Mouse (Mus musculus) natural killer cell, adult 2 months (primary cell): ENCODE data around the gene Uba3.
A peak's percentile ranks its signal among the peaks of the same experiment; 100 is the strongest.

ENCODE experiments used
- DNase-seq, 2 experiments: peaks; one replicate each; pipeline ENCODE4 v3.0.0; 2022; ENCODE audit warnings: low spot score in 2 of 2

Gene Uba3

DNA sequence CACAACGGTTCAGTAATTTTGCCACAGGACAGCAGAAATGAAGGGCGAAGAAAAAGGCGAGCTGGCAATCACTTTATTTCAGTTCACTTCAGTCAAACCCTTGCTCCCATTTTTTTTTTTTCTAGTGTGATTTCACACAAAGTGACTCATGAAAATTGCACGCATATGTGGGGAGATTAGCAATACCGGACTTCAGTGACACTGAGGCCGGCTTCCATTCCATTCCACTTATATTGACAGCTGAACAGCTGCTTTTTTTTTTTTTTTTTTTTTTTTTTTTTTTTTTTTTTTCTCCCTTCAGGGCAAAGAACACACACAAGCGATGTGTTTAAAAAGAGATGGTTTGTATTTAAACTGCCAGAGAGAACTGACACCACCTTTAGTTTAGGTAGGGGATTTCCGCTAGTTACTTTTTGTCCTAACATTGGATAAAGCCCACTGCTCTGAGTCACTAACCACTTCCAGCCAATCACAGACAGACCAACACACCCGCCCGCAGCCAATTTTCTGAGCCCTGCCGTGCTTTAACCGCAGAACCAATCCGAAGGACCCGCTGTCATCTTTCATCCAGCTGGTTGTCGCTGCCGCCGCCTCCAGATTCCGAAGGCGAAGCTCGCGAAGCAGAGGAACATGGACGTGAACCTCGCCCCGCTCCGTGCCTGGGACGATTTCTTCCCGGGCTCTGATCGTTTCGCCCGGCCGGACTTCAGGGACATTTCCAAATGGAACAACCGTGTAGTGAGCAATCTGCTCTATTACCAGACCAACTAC lies 4.9 kb upstream of the Uba3 start, which contains the start of gene Arl6ip5:
Gene Arl6ip5 (plus strand): TSS at position 499 of the 771 bp plus-strand sequence.
- DNase-seq: peak; percentile 94

DNA sequence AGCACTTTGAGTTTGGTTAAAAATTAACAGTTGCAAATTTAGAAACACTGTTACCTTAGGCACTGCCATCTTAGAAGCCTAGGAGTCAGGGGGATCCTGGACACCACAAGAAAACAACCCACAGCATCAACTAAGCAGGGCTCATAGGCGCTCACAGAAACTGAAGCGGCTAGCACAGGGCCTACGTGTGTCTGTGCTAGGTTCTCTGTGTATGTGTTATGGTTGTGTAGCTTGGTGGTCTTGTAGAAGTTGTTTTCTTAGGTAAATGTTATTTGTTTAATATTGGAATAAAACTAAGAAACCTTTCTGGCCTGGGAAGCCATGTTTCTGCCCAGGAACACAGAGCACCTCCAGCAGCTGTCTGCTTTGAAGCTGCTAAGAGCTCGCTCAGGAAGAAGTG lies 4.3 kb upstream of the Uba3 start:
- no peak for DNase-seq

DNA sequence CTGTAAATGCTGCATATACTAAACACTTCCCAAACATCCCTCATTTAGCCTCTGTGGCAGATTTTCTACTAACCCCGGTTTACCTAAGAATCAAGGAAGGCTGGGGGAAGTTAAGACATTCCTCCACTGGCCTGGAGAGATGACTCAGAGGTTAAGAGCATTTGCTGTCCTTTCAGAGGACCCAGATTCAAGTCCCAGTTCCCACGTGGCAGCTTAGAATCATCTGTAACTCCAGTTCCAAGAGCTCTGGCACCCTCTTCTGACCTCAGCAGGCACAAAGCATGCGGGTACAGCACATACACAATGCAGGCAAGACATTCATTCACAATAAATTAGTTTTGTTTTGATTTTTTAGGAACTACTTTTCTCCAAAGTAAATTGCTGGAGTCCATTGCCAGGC lies 3.8 kb upstream of the Uba3 start:
- DNase-seq: no peak

DNA sequence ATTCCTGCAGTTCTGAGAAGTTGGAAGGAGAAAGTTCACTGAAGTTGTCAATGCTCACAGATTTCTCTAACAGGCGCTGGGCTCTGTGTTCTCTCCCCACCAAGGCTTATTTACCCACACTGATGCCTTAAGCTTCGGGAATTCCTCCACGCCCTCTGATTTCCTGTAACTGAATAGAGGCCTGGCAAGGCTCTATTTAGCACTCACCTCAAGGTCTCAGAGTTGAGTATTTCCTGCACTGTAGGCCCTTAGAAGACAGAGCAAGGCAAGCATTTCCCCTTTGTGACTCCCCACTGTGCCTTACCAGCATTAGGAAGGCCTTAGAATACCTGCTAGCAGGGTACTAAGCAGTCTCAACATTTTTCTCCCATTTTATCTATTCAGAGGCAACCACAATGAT lies 3.0 kb upstream of the Uba3 start:
- no peak for DNase-seq

DNA sequence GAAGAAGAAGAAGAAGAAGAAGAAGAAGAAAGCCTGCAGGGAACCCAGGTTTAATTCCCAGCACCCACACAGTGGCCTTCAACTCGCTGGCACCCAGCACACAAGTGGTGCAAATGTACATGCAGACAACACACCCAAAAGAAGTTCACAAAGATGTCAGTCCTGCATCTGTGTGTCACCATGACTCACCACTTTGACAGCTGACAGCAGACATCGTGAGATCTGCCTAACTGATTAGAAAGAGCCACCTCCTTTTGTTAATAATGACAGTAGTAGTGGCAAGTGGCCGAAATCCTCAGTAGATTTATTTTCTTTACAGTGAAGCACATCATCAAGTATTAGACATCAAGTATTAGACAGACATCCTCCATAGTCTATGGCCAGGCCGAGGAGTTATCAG lies 1.6 kb upstream of the Uba3 start:
- no peak for DNase-seq

DNA sequence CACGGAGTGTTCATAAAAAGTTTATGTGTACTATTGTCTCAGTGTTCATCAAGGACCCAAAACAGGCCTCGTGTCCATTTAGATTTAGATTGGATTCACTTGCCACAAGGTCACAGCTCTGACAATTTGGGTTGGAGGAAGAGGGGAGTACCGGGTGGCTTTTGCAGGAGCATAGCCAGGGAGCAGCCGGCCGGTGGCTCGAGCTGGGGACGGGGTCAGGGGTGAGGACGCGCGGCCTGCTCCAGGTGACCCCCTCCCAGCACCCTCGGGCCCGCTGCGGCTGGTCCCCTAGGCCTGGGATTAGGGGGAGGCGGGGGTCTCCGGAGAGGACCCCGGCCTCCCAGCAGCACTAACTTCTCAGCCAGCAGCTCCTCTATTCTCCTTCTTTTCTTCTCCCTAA lies 495 bp downstream of the Uba3 start:
- DNase-seq: no peak

DNA sequence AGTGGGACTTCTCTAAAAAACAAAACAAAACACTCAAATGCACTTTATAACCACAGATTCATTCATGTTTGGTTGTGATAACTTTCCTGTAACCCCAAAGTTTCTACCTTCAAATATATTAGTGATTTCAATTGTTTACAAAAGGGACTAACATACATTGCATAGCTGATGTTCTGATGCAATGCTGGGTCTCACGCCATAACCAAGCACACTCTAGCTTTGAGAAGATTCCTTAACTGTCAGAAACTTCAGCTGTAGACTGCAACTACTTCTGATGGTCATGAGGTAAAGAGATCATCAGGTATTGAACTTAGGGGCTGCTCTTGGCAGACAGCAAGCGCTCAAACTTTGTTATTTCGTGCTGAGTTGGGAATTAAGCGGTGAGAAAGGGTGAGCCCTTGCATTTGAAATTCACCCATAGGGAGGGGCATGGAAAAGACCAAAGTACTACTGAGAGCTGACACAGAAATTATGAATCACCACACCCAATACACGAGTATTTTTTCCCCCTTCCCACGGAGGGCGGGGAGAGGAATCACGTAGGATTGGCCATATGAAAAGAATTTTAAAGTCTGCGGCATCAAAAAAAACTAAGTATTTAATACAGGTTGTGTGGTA lies 1.1 kb downstream of the Uba3 start:
- no peak for DNase-seq

DNA sequence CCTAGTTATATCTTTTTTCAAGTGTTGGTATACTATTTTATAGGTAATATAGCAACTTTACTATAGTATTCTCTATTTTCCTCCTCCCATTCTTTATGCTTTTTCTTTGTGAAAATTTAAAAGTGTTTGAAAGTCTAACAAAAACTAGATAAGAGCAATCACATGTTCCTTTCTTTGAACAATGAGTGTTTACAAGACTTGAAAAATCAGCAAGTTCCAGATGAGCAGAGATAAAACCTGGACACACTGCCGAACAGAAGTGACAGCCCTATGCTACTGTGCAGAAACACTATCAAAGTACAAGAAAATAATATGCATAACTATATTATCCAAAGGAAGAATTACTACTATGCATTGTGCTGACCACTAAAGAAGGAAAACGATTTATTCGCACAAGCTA lies 3.0 kb downstream of the Uba3 start:
- no peak for DNase-seq

DNA sequence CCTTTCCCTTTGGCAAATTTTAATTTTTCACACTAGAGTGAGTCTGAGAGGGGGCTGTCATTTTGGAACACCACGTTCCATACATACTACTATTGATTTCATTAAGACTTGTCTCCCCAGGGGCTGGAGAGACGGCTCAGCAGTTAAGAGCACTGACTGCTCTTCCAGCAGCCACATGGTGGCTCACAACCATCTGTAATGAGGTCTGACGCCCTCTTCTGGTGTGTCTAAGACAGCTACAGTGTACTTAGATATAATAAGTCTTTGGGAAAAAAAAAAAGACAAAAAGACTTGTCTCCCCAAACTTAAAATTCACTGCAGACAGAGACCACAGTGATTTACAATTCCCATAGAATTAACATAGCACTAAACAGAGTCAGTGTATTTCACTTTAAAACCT lies 5.0 kb downstream of the Uba3 start:
- DNase-seq: no peak

DNA sequence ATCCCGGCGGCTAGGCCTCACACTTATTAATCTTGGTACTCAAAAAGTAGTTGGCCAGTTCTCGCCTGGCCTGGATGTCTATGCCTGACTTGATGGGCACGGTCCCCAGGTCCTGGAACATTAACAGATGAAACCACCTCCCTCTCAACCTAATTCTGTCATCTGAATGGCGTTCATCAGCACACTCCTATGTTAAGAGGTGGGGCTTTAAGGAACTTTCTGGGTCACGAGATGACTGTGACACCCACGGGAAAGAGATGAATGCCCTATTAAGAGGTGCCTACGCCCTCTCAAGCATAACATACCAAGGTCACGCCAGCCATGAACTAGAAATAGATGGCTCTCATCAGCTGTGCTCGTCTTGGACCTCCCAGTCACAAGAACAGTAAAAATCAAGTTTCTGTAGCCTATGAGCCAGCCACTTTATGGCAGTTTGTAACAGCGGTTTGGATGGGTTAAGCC lies 26.0 kb downstream of the Uba3 start:
- DNase-seq: peak in 1 of 2 experiments; percentile 65

DNA sequence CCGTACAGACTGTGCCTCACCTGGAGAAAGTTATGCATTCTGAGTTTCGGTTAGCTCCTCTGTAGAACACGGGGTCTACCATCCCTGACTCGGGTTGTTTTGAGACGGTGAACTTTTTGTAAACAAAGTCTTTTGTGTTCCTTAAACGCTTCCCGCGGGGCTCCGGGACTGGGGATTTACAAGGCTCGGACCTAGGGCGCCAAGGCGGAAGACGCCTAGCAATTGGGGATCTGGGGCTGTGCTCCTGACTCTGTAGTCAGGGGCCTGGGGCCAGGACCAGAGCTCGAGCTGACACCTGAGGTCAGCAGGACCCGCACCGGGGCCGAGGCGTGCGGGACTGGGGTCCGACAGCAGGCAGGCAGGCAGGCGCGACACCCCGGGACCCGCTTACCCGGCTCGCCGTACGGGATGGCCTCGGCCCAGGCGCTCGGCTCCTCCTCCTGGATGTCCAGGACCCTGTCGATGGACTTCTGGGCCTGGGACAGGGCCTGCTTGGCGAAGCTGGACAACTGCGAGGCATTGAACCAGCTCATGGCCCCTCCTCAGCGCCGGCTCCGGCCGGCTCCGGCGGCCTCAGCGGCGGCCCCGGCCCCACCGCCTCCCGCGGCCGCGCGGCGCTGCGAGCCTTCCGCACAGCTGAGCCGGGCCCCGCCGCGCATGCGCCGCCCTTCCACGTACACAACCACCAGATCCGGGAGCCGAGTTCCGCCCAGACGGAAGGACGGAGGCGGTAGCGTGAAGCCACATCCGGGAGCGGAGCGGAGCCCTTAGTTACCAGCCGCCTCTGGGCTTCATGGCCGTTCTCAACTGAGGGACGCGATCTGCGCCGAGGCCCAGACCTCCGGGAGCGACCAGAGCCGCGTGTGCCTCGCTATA lies 26.7 kb downstream of the Uba3 start, which contains the start of gene Tmf1:
Gene Tmf1 (minus strand): TSS at position 632 of the 876 bp plus-strand sequence.
- peak; percentile 92 to 95 for DNase-seq

DNA sequence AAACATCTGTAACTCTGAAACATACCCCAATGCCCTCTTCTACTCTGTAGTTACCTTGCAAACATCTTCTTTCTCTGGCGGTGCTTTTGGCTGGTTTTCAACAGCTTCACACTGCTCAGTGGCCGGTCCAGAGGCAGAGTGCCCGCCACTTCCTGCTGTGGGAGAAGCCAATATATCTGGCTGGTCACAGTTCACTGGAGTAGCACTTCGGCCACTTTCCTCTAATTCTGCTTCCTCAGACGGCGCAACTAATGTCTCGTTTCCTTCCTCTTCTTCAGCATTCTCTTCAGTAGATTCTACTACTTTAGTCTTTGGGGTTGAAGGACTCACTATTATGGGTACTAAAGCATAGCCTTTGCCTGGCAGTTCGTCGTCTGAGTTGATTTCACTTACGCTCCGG lies 29.7 kb downstream of the Uba3 start:
- peak in 1 of 2 experiments; percentile 5 for DNase-seq

DNA sequence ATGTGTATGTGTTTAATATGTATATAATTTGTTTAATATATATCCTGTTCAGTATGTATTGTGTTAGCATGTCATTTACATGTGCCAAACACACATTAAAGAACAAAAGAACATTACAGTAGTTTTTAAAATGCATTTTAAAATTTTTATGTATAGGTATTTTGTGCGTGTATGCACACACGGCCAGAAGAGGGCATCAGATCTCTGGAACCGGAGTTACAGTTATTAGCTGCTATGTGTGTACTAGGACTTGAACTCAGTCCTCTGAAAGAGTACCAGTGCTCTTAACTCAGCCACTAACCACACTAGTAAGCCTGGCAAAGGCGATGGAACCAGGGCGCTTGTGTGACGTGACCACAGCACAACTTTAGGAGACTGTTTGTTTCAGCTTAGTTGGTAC lies 55.3 kb downstream of the Uba3 start:
- no peak for DNase-seq

DNA sequence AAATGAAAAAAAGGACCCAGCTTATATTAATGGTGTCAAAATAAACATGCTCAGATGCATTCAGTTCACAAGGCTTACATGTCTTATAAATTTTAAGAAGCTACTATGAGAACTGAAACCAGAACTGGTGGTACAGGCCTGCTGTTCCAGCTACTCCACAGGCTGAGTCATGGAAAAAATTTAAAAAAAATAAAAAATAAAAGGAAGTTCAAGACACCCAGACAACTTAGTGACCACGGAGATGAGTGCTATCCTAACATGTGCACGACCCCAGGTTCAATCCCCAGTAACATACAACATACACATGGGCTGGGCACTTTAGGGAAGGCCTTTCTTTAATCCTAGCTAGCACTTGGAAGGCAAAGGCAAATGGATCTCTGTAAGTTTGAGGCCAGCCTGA lies 55.7 kb downstream of the Uba3 start:
- DNase-seq: no peak

DNA sequence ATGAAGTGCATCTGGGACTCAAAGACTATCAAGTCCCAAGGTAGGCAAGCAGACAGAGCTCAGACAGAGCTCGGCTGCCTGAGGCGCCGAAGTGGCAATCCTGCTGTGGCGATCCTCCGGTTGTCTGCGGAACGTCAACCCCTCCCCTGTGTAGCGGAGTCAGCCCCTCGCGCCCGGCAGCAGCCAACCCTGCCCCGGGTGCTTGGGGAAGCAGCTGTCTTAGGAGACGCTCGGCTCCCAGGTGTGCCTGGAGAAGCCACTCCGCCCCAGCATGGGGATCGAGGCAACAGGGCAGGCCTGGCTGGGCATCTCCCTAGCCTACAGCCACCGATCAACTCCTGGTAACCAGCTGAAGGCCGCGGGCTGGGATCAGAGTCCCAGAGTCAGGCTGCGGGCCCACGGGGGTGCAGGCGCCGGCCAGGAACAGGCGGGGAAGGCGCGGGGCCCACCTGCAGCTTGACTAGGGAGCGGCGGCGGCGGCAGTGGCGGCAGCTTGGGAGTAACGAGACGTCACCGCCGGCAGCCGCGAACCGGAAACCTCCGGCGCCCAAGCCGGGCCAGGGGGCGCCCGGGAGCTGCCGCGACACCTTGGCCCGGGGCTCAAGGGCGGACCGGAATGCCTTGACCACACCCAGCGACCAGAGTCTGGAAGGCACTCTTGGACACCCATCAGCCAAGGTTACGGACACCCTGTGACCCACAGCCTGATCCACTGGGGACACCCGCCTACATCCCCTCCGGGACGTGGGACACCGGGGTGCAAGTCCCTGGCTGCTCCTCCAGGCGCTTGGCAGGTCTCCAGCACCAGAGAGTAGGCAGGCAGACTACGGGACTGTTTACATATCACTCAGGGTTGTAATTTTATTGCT lies 56.8 kb downstream of the Uba3 start, which contains the start of gene Eogt:
Gene Eogt (minus strand): TSS at position 800 of the 869 bp plus-strand sequence.
- DNase-seq: peak; percentile 51 to 66

DNA sequence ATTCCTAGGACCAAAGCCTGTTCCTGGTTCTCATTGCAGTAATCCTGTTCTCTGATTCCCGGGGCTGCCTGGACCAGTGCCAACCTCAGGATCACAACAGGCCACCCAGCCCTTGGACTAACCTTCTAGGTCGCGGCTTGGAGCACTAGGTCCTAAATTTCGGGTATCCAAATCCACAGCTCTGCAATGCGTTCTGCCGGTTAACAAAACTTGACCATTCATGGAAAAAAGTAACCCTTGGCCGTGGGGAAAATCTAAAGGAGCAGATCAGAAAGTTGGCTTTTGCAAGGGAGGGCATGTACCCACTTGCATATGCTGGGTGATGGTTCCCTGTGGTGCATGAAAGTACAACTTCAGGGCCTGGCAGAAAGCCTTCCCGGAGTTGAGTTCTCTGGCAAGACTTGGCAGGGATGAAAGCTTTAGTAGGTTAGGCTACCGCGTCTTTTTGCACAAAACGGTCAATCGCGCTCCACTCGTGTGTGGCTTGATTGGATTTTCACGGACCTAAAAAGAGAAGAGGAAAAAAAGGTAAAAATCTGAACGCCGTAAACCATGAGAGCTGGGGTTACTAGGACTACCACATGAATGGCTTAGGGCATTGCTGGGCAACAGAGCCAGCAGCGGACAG lies 57.6 kb downstream of the Uba3 start:
- DNase-seq: no peak

DNA sequence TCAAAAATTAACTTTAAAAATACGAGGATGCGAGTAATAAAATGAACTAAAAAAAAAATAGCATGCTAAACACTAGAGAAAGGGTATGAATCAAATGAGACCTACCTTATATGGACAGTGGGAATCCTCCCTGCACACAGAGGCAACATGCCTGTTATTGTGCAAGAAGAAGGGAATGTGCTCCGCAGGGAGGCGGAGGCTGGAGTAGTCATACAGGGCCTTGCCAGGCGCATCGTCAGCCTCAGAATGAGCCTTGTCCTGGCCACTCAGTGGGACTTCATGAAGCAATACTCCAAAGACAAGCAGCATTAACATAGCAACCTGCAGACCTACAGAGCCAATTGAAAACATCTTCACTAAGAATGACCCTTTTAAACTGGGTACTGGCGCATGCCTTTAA lies 60.3 kb downstream of the Uba3 start:
- DNase-seq: no peak

DNA sequence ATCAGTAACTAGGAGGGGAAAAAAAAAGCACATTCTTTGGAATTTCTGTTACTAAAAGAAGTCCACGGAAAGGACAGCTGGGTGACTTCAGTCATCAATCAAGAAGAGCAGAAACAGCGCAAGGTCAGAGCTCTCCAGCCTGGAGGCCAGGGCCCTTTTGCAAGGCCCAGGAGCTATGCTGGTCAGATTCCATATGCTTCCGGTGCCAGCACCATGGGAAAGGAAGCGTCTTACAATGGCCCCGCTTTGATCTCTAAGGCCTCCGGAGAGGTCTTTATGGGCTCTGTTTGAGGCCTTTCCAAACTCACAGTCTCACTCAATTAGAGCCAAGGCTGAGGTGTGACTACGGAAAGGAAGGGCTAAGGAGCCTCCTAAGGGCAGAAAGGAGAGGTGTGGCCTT lies 61.1 kb downstream of the Uba3 start:
- no peak for DNase-seq

DNA sequence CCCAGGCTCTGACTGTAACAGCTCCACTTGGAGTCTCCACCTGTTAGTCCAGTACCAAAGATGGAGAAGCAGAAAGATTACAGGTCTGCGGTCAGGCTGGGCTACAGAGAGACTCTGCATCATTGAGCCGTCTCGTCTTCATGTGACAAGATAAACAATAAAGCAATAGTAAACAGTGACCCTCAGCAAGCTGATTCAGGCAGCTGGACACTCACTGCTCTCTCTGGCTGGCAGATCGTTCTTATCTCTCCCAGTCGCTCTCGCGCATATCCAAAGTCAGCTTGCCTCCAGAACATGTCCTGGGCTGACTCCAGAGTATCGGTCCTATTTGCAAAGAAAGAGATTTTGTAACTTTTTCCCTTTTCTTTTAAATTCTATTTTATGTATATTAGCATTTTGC lies 62.8 kb downstream of the Uba3 start:
- no peak for DNase-seq

DNA sequence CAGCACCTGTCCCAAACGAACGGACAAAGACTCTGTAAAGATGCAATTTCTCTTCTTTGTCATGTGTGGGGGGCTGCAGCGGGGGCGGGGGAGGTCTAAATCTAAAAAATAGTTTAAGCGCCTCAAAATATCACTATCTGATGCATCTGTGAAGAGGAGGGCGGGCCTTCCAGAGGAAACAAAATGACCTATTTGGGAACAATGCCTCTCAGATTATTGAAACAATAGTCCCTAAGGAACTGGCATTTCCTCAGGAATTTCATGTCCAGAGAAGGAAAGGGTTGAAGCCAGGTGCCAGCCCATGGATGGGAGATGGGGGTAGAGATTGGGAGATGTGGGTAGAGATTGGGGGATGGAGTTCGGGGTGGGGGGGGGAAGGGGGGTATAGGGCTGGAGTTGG lies 63.6 kb downstream of the Uba3 start:
- no peak for DNase-seq
